Mouse (Mus musculus): Measurements from ENCODE around the gene Mllt6.
A peak's percentile ranks its signal among the peaks of the same experiment; 100 is the strongest.
"Not testable (repeated sequence)": the region's sequence is repeated elsewhere in the genome, so short reads cannot be mapped to it uniquely, and the experiment has no call there.

The Mllt6 gene

DNA sequence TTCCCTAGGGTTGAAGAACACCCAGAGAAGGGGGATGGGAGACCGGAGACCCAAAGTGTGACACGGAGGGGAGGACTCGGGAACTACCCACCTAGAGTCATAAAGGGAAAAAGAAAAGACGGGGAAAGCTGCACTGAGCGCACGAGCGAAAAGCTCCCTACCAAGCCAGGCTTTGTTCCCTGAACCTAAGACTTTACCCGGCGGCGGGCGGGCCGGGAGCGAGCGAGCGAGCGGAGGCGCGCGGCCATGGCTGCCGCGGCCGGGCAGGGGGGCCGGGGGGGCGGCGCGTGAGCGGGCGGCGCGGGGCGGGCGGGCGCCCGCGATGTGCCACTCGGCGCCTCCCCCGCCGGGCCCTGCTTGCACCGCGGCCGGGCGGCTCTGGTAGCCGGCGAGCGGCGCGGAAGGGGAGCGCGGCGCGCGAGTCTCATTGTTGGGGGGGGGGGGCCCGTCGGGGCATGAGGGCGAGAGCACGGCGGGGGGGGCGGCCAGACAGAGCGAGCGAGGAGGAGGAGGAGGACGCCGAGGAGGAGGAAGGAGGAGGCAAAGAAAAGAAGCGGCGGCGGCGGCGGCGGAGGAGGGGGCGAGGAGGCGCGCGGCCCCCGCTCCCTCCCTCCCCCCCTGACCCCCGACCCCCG, at the start of gene Mllt6:
Gene Mllt6, plus strand, starts transcription at position 522 of the 635 bp plus-strand sequence.
- peak; percentile 64 for DNase-seq (ENCODE audit: low spot score)

DNA sequence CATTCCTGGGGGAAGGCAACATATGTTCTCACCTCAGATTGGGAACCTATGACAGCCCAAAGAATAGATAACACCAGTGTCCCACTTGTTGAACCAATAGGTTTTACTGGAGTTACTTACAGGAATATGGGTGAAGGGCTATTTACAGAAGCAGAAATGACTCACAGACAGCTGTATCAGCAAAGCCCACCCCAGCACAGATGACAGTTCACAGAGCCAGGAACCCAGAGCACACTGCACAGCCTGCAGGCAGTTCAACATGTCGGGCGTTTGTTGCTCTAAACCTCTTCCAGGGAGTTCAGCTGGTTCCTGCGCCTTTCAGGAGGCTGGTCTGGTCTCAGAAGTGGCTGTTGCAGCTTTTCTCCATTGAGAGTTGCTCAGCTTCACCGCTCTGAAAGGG, 47.9 kb upstream of the Mllt6 start:
- no peak for DNase-seq (ENCODE audit: low spot score)

GRCm38 (mm10) chr11:97618368-97618767, 44.8 kb upstream of the Mllt6 start:
- DNase-seq (ENCODE audit: low spot score) = no peak

DNA sequence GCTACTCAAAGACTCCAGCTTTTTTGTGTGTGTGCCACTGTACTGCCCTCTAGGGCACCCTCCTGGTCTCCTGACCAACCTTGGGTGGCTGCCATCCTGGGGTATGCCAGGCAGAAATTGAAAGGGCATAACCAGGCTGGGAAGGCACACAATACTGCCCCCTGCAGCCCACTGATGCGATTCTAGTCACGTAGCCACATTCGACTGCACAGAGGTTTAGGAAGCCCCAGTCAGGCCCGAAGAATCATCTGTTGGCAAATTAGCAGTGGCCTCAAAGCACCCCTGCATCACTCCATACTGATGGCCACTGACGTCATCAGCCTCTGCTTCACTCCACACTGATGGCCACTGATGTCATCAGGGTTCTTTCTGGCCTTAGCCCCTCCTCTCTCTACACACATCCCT, 43.8 kb upstream of the Mllt6 start:
- peak; percentile 27 for DNase-seq (ENCODE audit: low spot score)

DNA sequence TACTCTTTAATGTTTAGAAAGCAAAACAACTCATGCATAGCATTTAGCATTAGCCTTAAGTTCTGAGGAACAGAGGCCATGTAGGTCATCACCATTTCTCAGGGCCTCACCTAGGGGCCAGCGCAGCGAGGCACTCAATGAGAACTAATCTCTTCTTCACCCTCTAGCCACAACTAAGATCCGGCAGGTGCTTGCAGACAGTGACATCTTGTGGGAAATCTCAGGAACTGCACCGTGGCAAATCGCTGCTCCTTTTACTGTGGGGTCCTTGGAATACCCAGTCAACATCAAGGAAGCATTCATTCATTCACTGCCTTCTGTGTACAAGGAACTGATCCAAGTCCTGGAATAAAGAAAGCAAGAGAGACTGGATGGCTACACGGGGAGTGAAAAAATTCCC, 40.8 kb upstream of the Mllt6 start:
- peak; percentile 49 for DNase-seq (ENCODE audit: low spot score)

DNA sequence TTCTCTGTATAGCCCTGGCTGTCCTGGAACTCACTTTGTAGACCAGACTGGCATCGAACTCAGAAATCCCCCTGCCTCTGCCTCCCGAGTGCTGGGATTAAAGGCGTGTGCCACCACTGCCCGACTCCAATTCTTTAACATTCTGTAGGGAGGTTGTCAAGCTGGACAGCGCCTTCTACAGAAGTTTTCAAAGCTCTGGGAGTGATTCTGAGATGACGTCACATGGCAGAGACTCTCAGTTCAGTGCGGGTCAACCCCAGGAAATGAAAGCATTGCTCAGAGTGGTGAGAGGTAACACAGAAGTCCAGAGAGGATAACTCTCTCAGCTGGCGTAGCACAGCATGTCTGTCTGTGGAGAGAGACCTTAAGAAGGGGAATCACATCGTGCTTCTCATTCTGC, 40.0 kb upstream of the Mllt6 start:
- DNase-seq (ENCODE audit: low spot score) = no peak

DNA sequence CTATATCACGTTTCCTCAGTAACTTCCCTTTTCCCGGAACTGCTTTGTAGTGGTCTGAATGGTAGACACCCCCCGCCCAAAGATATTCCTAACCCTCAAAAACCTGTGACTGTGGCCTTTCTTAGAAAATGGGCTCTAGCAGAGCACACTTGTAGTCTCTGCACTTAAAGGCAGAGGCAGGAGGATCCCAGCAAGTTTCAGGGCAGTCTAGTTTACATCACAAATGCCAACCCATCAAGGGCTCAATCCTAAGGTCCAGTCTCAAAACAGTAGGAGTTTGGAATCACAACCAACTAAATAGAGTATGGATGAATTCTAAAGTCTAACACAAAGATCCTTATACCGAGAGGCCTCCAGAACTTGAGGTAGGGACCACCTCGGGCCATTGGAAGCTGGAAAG, 37.7 kb upstream of the Mllt6 start:
- DNase-seq (ENCODE audit: low spot score) = no peak

- no peak for DNase-seq (ENCODE audit: low spot score)
Observed at GRCm38 (mm10) chr11:97626431-97626830, 36.8 kb upstream of the Mllt6 start.

DNA sequence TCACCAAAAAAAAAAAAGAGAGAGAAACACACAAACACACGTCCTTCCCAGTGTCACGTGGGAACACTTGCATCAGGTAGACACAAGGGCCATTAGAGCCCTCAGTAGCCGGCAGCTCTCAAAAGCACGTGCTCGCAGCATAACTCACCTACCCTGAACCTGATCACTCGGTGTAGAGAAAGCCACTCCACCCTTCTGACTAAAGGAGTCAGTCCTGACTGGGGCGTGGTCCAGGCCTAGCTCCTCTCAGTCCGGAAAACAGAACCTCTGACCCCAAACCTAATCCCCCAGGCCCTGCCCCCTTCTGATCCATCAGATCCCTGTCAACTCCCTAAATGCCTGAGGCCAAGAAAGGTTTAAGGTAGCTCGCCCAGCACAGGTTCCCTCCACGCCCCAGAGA, 36.4 kb upstream of the Mllt6 start:
- no peak for DNase-seq (ENCODE audit: low spot score)

DNA sequence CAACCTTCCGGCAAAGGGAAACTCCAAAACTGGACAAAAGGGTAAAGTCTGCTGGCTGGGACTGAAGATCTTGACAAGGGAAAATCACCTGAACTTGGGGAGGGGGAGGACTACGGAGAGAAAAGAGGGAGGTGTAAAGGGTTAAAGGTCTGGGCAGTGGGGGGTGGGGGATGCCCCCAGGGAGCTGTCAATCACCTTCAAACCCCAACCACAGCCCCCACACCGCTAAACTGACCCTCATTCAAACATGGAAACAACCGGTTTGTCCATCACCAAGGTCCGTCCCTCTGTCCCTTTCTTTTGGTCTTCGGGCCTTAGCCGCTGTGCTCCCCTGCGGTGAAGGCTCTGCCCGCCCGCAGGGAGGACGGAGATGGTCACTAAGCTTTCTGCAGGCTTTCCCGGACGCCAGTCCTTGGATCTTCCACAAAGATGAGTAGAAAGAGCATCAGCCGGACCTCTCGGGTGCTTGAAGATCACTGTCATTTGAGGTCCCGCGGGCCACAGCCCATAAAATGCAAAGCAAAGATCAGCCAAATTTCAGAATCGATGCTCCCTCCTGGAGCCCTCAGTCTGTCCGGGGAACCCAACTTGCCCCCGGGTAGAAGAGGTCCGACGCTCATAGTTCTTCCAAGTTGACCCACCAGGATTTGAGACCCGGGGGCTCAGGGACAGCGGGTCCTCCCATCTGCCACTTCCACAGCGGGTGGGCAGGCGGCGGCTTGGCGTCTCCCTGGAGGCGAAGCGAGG, 35.5 kb upstream of the Mllt6 start:
- no peak for DNase-seq (ENCODE audit: low spot score)

GRCm38 (mm10) chr11:97628303-97628567, 35.0 kb upstream of the Mllt6 start:
- peak; percentile 22 for DNase-seq (ENCODE audit: low spot score)

GRCm38 (mm10) chr11:97628568-97629518, 34.4 kb upstream of the Mllt6 start:
- DNase-seq (ENCODE audit: low spot score) = peak; percentile 15

- peak; percentile 80 for DNase-seq (ENCODE audit: low spot score)
Observed at GRCm38 (mm10) chr11:97629576-97629975, 33.6 kb upstream of the Mllt6 start, which contains the start of gene Epop. Epop (minus strand) TSS chr11:97629702.

DNA sequence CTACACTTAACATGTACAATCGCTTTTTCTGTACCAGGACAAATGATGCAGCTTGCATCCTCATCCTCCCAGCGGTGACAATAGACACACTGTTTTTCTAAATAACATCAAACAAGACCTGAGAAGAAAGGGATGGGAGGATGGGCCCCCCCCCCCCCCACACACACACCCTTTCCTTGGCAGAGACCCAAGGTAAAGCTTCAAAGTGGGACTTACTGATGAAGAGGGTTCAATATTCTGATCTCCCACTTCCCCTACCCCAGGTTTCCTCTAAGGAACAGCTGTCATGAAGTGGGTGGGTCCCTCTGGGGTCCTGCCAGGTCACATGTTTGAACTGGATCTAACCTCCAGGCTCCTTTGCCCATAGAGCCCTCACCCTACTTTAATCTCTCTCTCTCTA, 32.2 kb upstream of the Mllt6 start:
- DNase-seq (ENCODE audit: low spot score) = no peak

DNA sequence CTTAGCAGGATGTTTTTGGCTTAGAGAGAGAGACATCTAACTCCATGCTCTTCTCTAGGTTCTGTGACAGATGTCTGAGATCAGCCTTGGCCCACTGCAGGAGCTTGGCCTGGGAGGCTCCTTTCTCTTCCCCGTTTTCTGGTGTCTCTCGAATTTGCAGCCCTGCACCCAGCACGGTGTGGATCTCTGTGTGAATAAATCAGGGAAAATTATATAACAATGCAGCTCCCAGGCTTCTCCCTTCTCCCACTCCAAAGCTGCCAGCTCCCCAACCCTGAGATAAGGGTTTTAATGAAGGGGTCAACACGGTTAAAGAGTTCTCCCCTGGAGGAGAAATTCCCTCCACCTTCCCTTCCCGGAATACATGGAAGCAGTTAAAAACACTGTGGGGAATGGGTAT, 31.7 kb upstream of the Mllt6 start:
- no peak for DNase-seq (ENCODE audit: low spot score)

DNA sequence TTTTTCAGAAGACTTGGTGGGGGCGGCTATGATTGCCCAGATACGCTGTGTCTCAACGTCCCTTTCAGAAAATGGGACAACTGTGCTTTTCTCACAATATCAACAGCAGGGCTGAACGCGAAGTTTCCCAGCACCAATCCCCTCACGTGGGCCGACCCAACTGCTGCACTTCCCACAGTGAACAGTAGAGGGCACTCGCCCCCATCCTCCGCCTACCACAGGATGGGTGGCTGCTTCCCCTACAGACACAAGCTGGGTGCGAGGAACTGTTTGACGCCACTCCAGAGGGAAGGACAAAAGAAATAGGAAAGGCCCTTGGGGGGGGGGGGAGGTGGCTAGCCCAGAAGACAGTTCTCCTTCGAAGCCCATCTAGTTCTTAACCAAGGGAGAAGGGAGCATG, 31.3 kb upstream of the Mllt6 start:
- peak; percentile 82 for DNase-seq (ENCODE audit: low spot score)

- not testable (repeated sequence) for DNase-seq (ENCODE audit: low spot score)
Observed at GRCm38 (mm10) chr11:97632440-97632839, 30.8 kb upstream of the Mllt6 start.

- no peak for DNase-seq (ENCODE audit: low spot score)
Observed at GRCm38 (mm10) chr11:97635468-97636019, 27.7 kb upstream of the Mllt6 start.

DNA sequence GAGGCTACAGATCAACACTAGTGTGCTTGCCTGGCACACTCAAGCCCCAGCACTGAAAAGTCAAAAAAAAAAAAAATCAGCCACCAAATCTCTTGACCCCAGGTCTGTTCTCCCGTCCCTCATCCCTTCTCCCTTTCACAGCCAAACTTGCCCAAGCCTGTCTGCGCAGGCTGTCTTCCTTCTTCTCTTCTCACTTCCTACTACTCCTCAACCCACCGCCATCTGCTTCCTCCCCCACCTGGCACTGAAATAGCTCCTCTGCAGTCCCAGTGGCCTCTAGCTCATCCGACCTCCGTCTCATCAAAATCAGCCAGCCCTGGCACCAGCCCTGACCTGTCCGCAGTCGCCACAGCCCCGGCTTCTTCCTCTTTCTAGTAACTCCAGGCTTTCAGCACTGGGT, 21.5 kb upstream of the Mllt6 start:
- no peak for DNase-seq (ENCODE audit: low spot score)

DNA sequence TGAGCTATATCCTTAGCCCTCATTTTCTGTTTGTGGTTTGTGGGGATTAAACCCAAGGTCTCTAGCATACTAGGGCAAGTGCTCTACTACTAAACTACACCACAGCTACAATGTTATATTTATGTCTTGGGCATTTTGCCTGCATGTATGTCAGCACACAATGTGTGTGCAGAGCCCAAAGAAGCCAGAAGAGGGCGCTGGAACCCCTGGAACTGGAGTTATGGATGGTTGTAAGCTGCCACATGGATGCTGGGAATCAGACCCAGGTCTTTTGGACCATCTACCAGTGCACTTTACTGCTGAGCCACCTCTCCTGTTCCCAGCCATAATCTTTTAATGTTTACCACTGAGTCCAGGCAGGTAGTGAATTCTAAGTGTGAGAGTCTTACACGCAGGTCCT, 20.5 kb upstream of the Mllt6 start:
- DNase-seq (ENCODE audit: low spot score) = no peak

GRCm38 (mm10) chr11:97643380-97644055, 19.7 kb upstream of the Mllt6 start:
- no peak for DNase-seq (ENCODE audit: low spot score)

DNA sequence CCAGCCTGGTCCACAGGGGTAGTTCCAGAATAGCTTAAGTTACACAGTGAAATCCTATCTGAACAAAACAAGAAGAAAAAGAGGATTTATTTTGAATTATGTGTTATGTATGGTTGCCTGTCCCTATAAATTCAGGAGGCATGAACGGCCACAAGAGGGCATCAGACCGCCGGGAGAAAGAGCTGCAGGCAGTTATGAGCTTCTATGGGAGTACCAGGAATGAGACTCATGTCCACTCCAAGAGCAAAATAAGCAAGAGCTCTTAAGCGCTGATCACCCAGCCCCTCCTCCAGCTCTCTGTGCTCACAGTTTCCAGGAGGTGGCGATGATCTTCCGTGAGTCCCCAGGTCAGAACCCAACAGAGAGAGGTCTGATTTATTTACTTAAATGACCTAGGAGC, 18.4 kb upstream of the Mllt6 start:
- peak; percentile 67 for DNase-seq (ENCODE audit: low spot score)
